Mouse (Mus musculus): Measurements from ENCODE around the gene Camk1d.

DNA sequence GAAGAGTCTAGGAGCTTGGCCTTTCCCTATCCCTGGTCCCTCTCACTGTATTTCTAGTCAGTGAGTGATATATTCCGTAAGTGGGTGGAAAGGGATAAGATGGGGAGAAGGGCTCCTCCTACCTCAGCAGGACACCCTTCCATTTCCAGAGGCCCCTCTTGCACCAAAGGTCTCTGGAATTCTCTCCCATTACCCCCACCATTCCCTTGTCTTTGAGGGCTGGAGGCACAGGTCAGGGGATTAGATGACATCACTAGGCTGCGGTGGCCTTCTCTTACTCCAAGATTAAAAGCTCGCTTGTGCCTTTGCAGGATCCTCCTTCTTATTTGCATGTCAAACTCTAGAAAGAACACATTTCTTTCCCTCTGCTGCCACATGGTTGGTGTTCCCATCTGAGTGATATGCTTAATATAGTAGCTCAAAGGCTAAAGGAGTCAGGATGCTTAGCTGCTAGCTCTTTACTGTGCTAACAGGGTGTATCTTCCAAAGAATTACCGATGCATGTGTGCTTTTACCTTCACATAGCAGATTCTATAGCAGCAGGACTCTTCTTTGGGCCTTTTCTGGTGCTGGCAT, 244.9 kb downstream of the Camk1d start:
- no peak for TF ChIP-seq CTCF (IDR thresholded peaks at IDR 0.05; ENCODE audit: borderline replicate concordance, control insufficient read depth, extremely low read depth, insufficient read depth, low read length, poor library complexity)
- TF ChIP-seq POLR2A (IDR thresholded peaks at IDR 0.05; ENCODE audit: control insufficient read depth, extremely low read depth, insufficient read depth, low read length, poor library complexity) = no peak
